Mouse (Mus musculus) CH12.LX (cell line): ENCODE data around the gene Lrrtm4. TPM values are rescaled to one million over a fixed set of nuclear protein-coding genes. Genes with fewer than 3 reads are reported as not detected.

ENCODE experiments used
- DNase-seq: peaks from one replicate; pipeline ENCODE4 v3.0.0-alpha.2; 2013; ENCODE audit errors: extremely low read depth
- H3K27ac ChIP-seq: 2 replicates; pipeline ENCODE4 v1.5.1; 2012; ENCODE audit warnings: low read depth, mild to moderate bottlenecking, control low read depth, moderate library complexity; ENCODE audit not compliant: insufficient read depth
- H3K27me3 ChIP-seq: replicated peaks from 2 replicates; pipeline ENCODE3; 2012; ENCODE audit warnings: inconsistent platforms
- H3K36me3 ChIP-seq, 2 experiments: replicated peaks in 1 of 2; 2 replicates each; pipeline versions ENCODE3 to v1.6.1; 2012; ENCODE audit warnings: inconsistent platforms in 1 of 2, low read length in 1 of 2, mild to moderate bottlenecking in 1 of 2, mixed read lengths in 1 of 2, moderate library complexity in 1 of 2; ENCODE audit not compliant: control insufficient read depth in 1 of 2, insufficient read depth in 1 of 2
- H3K4me1 ChIP-seq, 2 experiments: 2 replicates each; pipeline ENCODE4 v1.6.1; 2012; ENCODE audit warnings: inconsistent platforms in 1 of 2, moderate library complexity in 1 of 2; ENCODE audit not compliant: insufficient read depth in 2 of 2, control insufficient read depth in 1 of 2
- H3K4me2 ChIP-seq: 2 replicates; pipeline ENCODE4 v1.6.1; 2012; ENCODE audit warnings: low read depth, mild to moderate bottlenecking, control low read depth; ENCODE audit not compliant: poor library complexity, insufficient read depth, severe bottlenecking
- H3K4me3 ChIP-seq, 3 experiments: fragments of 150-350 bp in 1 of 3; sonication (generic) in 1 of 3; replicated peaks in 1 of 3; 2 replicates each; pipeline versions ENCODE3 to v1.5.1; 2011 to 2012; ENCODE audit warnings: low read depth in 2 of 3, low read length in 2 of 3, mild to moderate bottlenecking in 2 of 3, moderate library complexity in 2 of 3, control low read depth in 1 of 3, improper control_type of control experiment in 1 of 3, inconsistent platforms in 1 of 3, mixed read lengths in 1 of 3; ENCODE audit not compliant: poor library complexity in 1 of 3
- H3K79me2 ChIP-seq: replicated peaks from 2 replicates; pipeline ENCODE4 v1.6.1; 2012; ENCODE audit warnings: mild to moderate bottlenecking, moderate library complexity; ENCODE audit not compliant: control insufficient read depth, poor library complexity, insufficient read depth, severe bottlenecking; ENCODE audit errors: extremely low read depth
- H3K9ac ChIP-seq: 2 replicates; pipeline ENCODE4 v1.6.1; 2012; ENCODE audit warnings: low read depth, mild to moderate bottlenecking, control low read depth, moderate library complexity; ENCODE audit not compliant: insufficient read depth
- H3K9me3 ChIP-seq: replicated peaks from 2 replicates; pipeline ENCODE3; 2012; ENCODE audit warnings: low read length, inconsistent platforms, mixed read lengths
- BHLHE40 ChIP-seq: IDR thresholded peaks from 2 replicates; pipeline ENCODE4 v1.6.1; 2011; ENCODE audit warnings: mild to moderate bottlenecking, low read depth, low read length, improper control_type of control experiment
- CHD2 ChIP-seq: IDR thresholded peaks from 2 replicates; pipeline ENCODE4 v1.6.1; 2011; ENCODE audit warnings: low read length, improper control_type of control experiment
- ELF1 ChIP-seq: IDR thresholded peaks from 2 replicates; pipeline ENCODE4 v1.6.1; 2014; ENCODE audit warnings: low read depth, mild to moderate bottlenecking, inconsistent platforms, low read length, improper control_type of control experiment
- EP300 ChIP-seq: IDR thresholded peaks from 2 replicates; pipeline ENCODE4 v1.6.1; 2011; ENCODE audit warnings: low read length, improper control_type of control experiment
- GABPA ChIP-seq: IDR thresholded peaks from 2 replicates; pipeline ENCODE4 v1.6.1; 2012; ENCODE audit warnings: low read depth, low read length, improper control_type of control experiment, inconsistent platforms; ENCODE audit not compliant: insufficient replicate concordance
- HCFC1 ChIP-seq: IDR thresholded peaks from 2 replicates; pipeline ENCODE4 v1.6.1; 2012; ENCODE audit warnings: low read depth, mild to moderate bottlenecking, inconsistent platforms, low read length, improper control_type of control experiment
- IRF4 ChIP-seq: IDR thresholded peaks from 2 replicates; pipeline ENCODE4 v1.6.1; 2014; ENCODE audit warnings: low read depth, mild to moderate bottlenecking, inconsistent platforms, low read length, improper control_type of control experiment
- JUN ChIP-seq: IDR thresholded peaks from 2 replicates; pipeline ENCODE4 v1.6.1; 2011; ENCODE audit warnings: low read depth, mild to moderate bottlenecking, low read length, improper control_type of control experiment, moderate library complexity; ENCODE audit not compliant: insufficient read depth
- JUND ChIP-seq: conservative IDR thresholded peaks from 2 replicates; pipeline ENCODE4 v1.6.1; 2011; ENCODE audit warnings: low read depth, low read length, improper control_type of control experiment
- MAZ ChIP-seq: IDR thresholded peaks from 2 replicates; pipeline ENCODE4 v1.6.1; 2012; ENCODE audit warnings: low read depth, mild to moderate bottlenecking, inconsistent platforms, low read length, improper control_type of control experiment, moderate library complexity
- MYC ChIP-seq: IDR thresholded peaks from 2 replicates; pipeline ENCODE4 v1.6.1; 2011; ENCODE audit warnings: low read depth, mild to moderate bottlenecking, improper control_type of control experiment, low read length
- NRF1 ChIP-seq: IDR thresholded peaks from 2 replicates; pipeline ENCODE4 v1.6.1; 2014; ENCODE audit warnings: low read depth, mild to moderate bottlenecking, inconsistent platforms, low read length, improper control_type of control experiment, moderate library complexity
- POLR2AphosphoS2 ChIP-seq: IDR thresholded peaks from 2 replicates; pipeline ENCODE4 v1.6.1; 2011; ENCODE audit warnings: low read depth, low read length, improper control_type of control experiment
- SMC3 ChIP-seq: IDR thresholded peaks from 2 replicates; pipeline ENCODE4 v1.6.1; 2011; ENCODE audit warnings: low read depth, low read length, improper control_type of control experiment
- TCF12 ChIP-seq: IDR thresholded peaks from 2 replicates; pipeline ENCODE4 v1.6.1; 2014; ENCODE audit warnings: low read depth, mild to moderate bottlenecking, inconsistent platforms, low read length, improper control_type of control experiment
- ZKSCAN1 ChIP-seq: IDR thresholded peaks from 2 replicates; pipeline ENCODE4 v1.6.1; 2012; ENCODE audit warnings: low read depth, inconsistent platforms, low read length, improper control_type of control experiment, borderline replicate concordance
- dilution Hi-C: fragments of 300-500 bp; cut with MboI; formaldehyde crosslinking; loops from 2 replicates; pipeline ENCODE4 v1.14.3; 2020; ENCODE audit warnings: low sequenced_read_pairs; ENCODE audit not compliant: extremely low pct_unique_long_range_greater_than_20kb, extremely low pct_ligation_motif_present
- in situ Hi-C: fragments of 300-500 bp; cut with MboI; formaldehyde crosslinking; loops from 3 replicates; pipeline ENCODE4 v1.14.3; 2019; ENCODE audit warnings: low sequenced_read_pairs, low pct_ligation_motif_present, low pct_unique_long_range_greater_than_20kb, mixed read lengths
- polyA plus RNA-seq: library from polyadenylated mRNA; unstranded; fragments of >175 nt; gene quantifications from 2 replicates; pipeline ENCODE4 v1.2.1, GENCODE M21; 2012; ENCODE audit warnings: low read depth; ENCODE audit not compliant: insufficient read length
- total RNA-seq, 2 experiments: library from RNA; depleted of rRNA; stranded (reverse); fragments of 300-350 nt in 1 of 2; fragments of >200 nt in 1 of 2; gene quantifications; 2 replicates each; pipeline ENCODE4 v1.2.3; 2012 to 2014

The Lrrtm4 gene
- total and polyA plus RNA-seq, 3 experiments, result not detected

GRCm38 (mm10) chr6:80182353-80182752 is 163.7 kb downstream of the Lrrtm4 start:
- dilution Hi-C loops (no loop called here), in situ Hi-C loops (no loop called here)
- TF ChIP-seq CHD2, result no peak
- peaks cover 27% of the 10 kb centered on the region for H3K9me3 ChIP-seq
- no peak overlapping the region for H3K4me2 ChIP-seq
- H3K36me3 ChIP-seq, result no peaks in the 10 kb centered on the region
- H3K27me3 ChIP-seq, result no peaks in the 10 kb centered on the region
- H3K27ac ChIP-seq, result no peak overlapping the region
- no peaks in the 10 kb centered on the region for H3K79me2 ChIP-seq
- H3K4me1 ChIP-seq, result no peaks in the 10 kb centered on the region
- no peak for DNase-seq
- H3K4me3 ChIP-seq, result no peak overlapping the region
- H3K9ac ChIP-seq, result no peak overlapping the region

GRCm38 (mm10) chr6:80185489-80186113 is 166.9 kb downstream of the Lrrtm4 start:
- Histone ChIP-seq H3K4me3 (no peak overlapping the region), H3K4me1 (no peaks in the 10 kb centered on the region), H3K9ac (no peak overlapping the region), H3K4me2 (no peak overlapping the region), H3K27me3 (no peaks in the 10 kb centered on the region), H3K27ac (no peak overlapping the region), H3K36me3 (no peaks in the 10 kb centered on the region), H3K79me2 (no peaks in the 10 kb centered on the region), H3K9me3 (peaks cover 25% of the 10 kb centered on the region)
- in situ Hi-C loops (no loop called here), dilution Hi-C loops (no loop called here)
- no peak for TF ChIP-seq GABPA
- TF ChIP-seq IRF4, result no peak
- TF ChIP-seq ELF1, result no peak
- no peak for TF ChIP-seq POLR2AphosphoS2
- no peak for TF ChIP-seq JUND
- no peak for TF ChIP-seq TCF12
- no peak for TF ChIP-seq JUN
- no peak for TF ChIP-seq ZKSCAN1
- TF ChIP-seq MYC, result no peak
- no peak for TF ChIP-seq NRF1
- no peak for TF ChIP-seq MAZ
- no peak for TF ChIP-seq BHLHE40
- no peak for TF ChIP-seq EP300
- TF ChIP-seq HCFC1, result no peak
- no peak for TF ChIP-seq SMC3
- TF ChIP-seq CHD2, result no peak
- DNase-seq, result no peak
